Comparison of ENCODE assay signal across 9 mouse cellular contexts in the genomic region with DNA sequence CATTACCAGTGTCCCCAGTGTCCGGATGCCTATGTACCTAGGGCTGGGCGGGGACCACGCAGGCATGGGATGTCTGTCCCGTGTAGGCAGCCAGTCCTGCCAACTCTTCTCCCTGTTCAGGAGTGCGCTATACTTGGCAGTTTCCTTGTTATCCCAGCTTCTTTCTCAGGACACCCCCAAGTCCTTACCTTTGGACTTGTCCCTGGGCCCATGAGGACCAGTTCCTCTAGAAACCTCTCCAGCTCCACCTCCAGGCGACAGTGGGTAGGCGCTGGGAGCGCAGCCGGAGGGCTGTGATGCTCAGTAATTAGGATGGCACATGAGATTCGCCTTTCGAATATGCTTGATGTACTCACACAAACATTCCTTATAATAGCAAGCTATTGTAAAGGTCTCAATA. TPM values are rescaled to one million over a fixed set of nuclear protein-coding genes. Genes with fewer than 3 reads are reported as not detected.
DNase-seq lines count a peak whose midpoint lies in the region; ATAC-seq and TF ChIP-seq lines count a peak whose summit lies in the region.
"Had no signal": no experiment of that assay in that cellular context is flagged by ENCODE, and none has a peak within 500 bp of the region (broad histone marks: within the 10 kb centered on the region; RNA-seq: fewer than 3 reads in every experiment).

No protein-coding gene starts in this region.

- H3K4me1 ChIP-seq in kidney, adult 2 months (ENCODE audit: control insufficient read depth, insufficient read depth, low read length) = no peaks in the 10 kb centered on the region; the same call in 1 of the 2 replicates
- H3K4me1 ChIP-seq in kidney, embryonic 15.5 days = peaks cover 31% of the 10 kb centered on the region
- H3K4me1 ChIP-seq in forebrain, embryonic 11.5 days (replicated peaks; ENCODE audit: control insufficient read depth, insufficient read depth, low read length) = peaks cover 22% of the 10 kb centered on the region
- peaks cover 5% of the 10 kb centered on the region for H3K4me1 ChIP-seq in limb, embryonic 11.5 days (ENCODE audit: control insufficient read depth, insufficient read depth, low read length)

- 0 out of 2 replicates have a peak, but pooled peaks cover 3% of the 10 kb centered on the region for H3K27me3 ChIP-seq in kidney, adult 2 months (replicated peaks; ENCODE audit: control insufficient read depth, insufficient read depth, low read length)
- peaks cover 73% of the 10 kb centered on the region for H3K27me3 ChIP-seq in kidney, embryonic 15.5 days
- H3K27me3 ChIP-seq in forebrain, embryonic 11.5 days (ENCODE audit: control insufficient read depth, insufficient read depth, low read length) = peaks cover 44% of the 10 kb centered on the region
- peaks cover 54% of the 10 kb centered on the region for H3K27me3 ChIP-seq in limb, embryonic 11.5 days (ENCODE audit: control insufficient read depth, insufficient read depth, low read length)
- peaks cover 4% of the 10 kb centered on the region for H3K27me3 ChIP-seq in splenic B cell, adult 2 months (ENCODE audit: control insufficient read depth, insufficient read depth, low read length, poor library complexity, severe bottlenecking)

- no peak overlapping the region for H3K4me3 ChIP-seq in kidney, adult 2 months (ENCODE audit: insufficient read depth, low read depth, low read length)
- H3K4me3 ChIP-seq in kidney, embryonic 15.5 days (replicated peaks) = no peak overlapping the region
- H3K4me3 ChIP-seq in forebrain, embryonic 11.5 days (ENCODE audit: low read depth, low read length) = no peak overlapping the region
- H3K4me3 ChIP-seq in limb, embryonic 11.5 days (ENCODE audit: low read depth, low read length) = no peak overlapping the region

- H3K36me3 ChIP-seq in kidney, adult 2 months (ENCODE audit: control insufficient read depth, insufficient read depth, low read length) = no peaks in the 10 kb centered on the region
- H3K36me3 ChIP-seq in kidney, embryonic 15.5 days = no peaks in the 10 kb centered on the region
- no peaks in the 10 kb centered on the region for H3K36me3 ChIP-seq in forebrain, embryonic 11.5 days (ENCODE audit: control insufficient read depth, insufficient read depth, low read length)
- H3K36me3 ChIP-seq in limb, embryonic 11.5 days (ENCODE audit: control insufficient read depth, insufficient read depth, low read length) = no peaks in the 10 kb centered on the region
- no peaks in the 10 kb centered on the region for H3K36me3 ChIP-seq in splenic B cell, adult 2 months (ENCODE audit: control insufficient read depth, insufficient read depth, low read length, poor library complexity, severe bottlenecking)

- H3K9ac ChIP-seq in kidney, embryonic 15.5 days = no peak overlapping the region
- no peak overlapping the region for H3K9ac ChIP-seq in forebrain, embryonic 11.5 days (ENCODE audit: low read length)
- H3K9ac ChIP-seq in limb, embryonic 11.5 days (ENCODE audit: low read length) = no peak overlapping the region

- no peak overlapping the region for H3K4me2 ChIP-seq in kidney, embryonic 15.5 days
- H3K4me2 ChIP-seq in forebrain, embryonic 11.5 days (ENCODE audit: low read depth, low read length, severe bottlenecking) = no peak overlapping the region
- H3K4me2 ChIP-seq in limb, embryonic 11.5 days (ENCODE audit: low read depth, severe bottlenecking) = no peak overlapping the region

- intact Hi-C loops in gastrocnemius, postnatal 36 days (cut with DNase I) = loop anchor here (2.0 to 5.0 kb wide), 2 partner anchors 70 to 92 kb away; partner anchors contain the start of gene Adam8

- peak; percentile 34 for TF ChIP-seq CTCF in kidney, adult 2 months (conservative IDR thresholded peaks at IDR 0.05; ENCODE audit: insufficient read depth, insufficient read length, low read depth, low read length)

- TF ChIP-seq POLR2A in kidney, adult 2 months (IDR thresholded peaks at IDR 0.05; ENCODE audit: low read depth, low read length) = no peak

- ATAC-seq in kidney, embryonic 15.5 days (replicated peaks; ENCODE audit: low FRiP score) = no peak
- 0 out of 2 replicates have a peak, but pooled peaks have one; percentile 6 for ATAC-seq in forebrain, embryonic 11.5 days (replicated peaks; ENCODE audit: low FRiP score)
- no peak for ATAC-seq in limb, embryonic 11.5 days (ENCODE audit: insufficient number of reproducible peaks, low FRiP score, low TSS enrichment, low read depth)
- ATAC-seq in activated CD4-positive, CD25-positive, alpha-beta regulatory T cell, adult 4 months = no peak

- H3K27ac ChIP-seq in kidney, adult 2 months (ENCODE audit: insufficient read depth, low read depth, low read length) = no peak overlapping the region
- no peak overlapping the region for H3K27ac ChIP-seq in kidney, embryonic 15.5 days
- H3K27ac ChIP-seq in forebrain, embryonic 11.5 days (ENCODE audit: low read depth, low read length) = no peak overlapping the region
- no peak overlapping the region for H3K27ac ChIP-seq in limb, embryonic 11.5 days (replicated peaks; ENCODE audit: low read depth, low read length)

- DNase-seq in kidney, adult 2 months = peak; percentile 27
- DNase-seq in MN1 (ENCODE audit: low spot score) = peak; percentile 71
- peak; percentile 76 for DNase-seq in forebrain, embryonic 11.5 days (ENCODE audit: low spot score)
- DNase-seq in limb, embryonic 11.5 days (ENCODE audit: low spot score) = peak; percentile 40
- peak; percentile 15 for DNase-seq in splenic B cell, adult 2 months (ENCODE audit: low read depth, low spot score)
- no peak for DNase-seq in gastrocnemius, postnatal 36 days

- H3K9me3 ChIP-seq in kidney, embryonic 15.5 days (replicated peaks) = no peaks in the 10 kb centered on the region
- no peaks in the 10 kb centered on the region for H3K9me3 ChIP-seq in forebrain, embryonic 11.5 days (ENCODE audit: control insufficient read depth, low read length)
- H3K9me3 ChIP-seq in limb, embryonic 11.5 days (ENCODE audit: control insufficient read depth, low read length) = no peaks in the 10 kb centered on the region

- WGBS in kidney, adult 2 months = 21% methylated on average over 11 of the region's 11 CpGs
- 16% methylated on average over 11 of the region's 11 CpGs for WGBS in kidney, embryonic 15.5 days
- 7% methylated on average over 11 of the region's 11 CpGs for WGBS in forebrain, embryonic 11.5 days
- WGBS in limb, embryonic 11.5 days = 18% methylated on average over 11 of the region's 11 CpGs

RNA-seq across cellular contexts. Expression of gene Msx3, which starts 13.4 kb away (rescaled TPM):
- polyA plus RNA-seq in kidney, adult 2 months (2012; rRNA removed) = not detected in 2 replicates
- polyA plus RNA-seq in kidney, embryonic 15.5 days (2015; fragmentation: Nextera tagmentation; extraction: Ambion mirVana) = not detected in 2 replicates
- polyA plus RNA-seq in forebrain, embryonic 11.5 days (2014; fragmentation: Nextera tagmentation; extraction: Ambion mirVana) = 2.4 and 2.6 TPM in 2 replicates
- polyA plus RNA-seq in limb, embryonic 11.5 days (2014; fragmentation: Nextera tagmentation; extraction: Ambion mirVana) = 0.14 TPM in 1 of 2 replicates, not detected in the other
- polyA plus RNA-seq in activated CD4-positive, CD25-positive, alpha-beta regulatory T cell, adult 4 months (2017; shearing (Covaris generic)) = not detected
- not detected for total RNA-seq in gastrocnemius, postnatal 36 days (2021)
- polyA plus RNA-seq: heart, embryonic 14.5 days had no signal

RNA-seq across cellular contexts. Expression of gene Caly, which starts 20.0 kb away (rescaled TPM):
- polyA plus RNA-seq in kidney, adult 2 months (2012; rRNA removed) = 0.16 and 0.52 TPM in 2 replicates
- polyA plus RNA-seq in kidney, embryonic 15.5 days (2015; fragmentation: Nextera tagmentation; extraction: Ambion mirVana) = 1.4 and 2.1 TPM in 2 replicates
- polyA plus RNA-seq in forebrain, embryonic 11.5 days (2014; fragmentation: Nextera tagmentation; extraction: Ambion mirVana) = 7.2 and 7.9 TPM in 2 replicates
- polyA plus RNA-seq in limb, embryonic 11.5 days (2014; fragmentation: Nextera tagmentation; extraction: Ambion mirVana) = 1.6 and 2.0 TPM in 2 replicates
- polyA plus RNA-seq in activated CD4-positive, CD25-positive, alpha-beta regulatory T cell, adult 4 months (2017; shearing (Covaris generic)) = not detected
- total RNA-seq in gastrocnemius, postnatal 36 days (2021) = under 1 TPM in 1 of 2 experiments, not detected in 1; 0.33 TPM

RNA-seq across cellular contexts. Expression of gene Tubgcp2, which starts 25.8 kb away (rescaled TPM):
- 19.9 and 20.0 TPM in 2 replicates for polyA plus RNA-seq in kidney, adult 2 months (2012; rRNA removed)
- polyA plus RNA-seq in kidney, embryonic 15.5 days (2015; fragmentation: Nextera tagmentation; extraction: Ambion mirVana) = 52.6 and 58.0 TPM in 2 replicates
- polyA plus RNA-seq in forebrain, embryonic 11.5 days (2014; fragmentation: Nextera tagmentation; extraction: Ambion mirVana) = 75.6 and 78.0 TPM in 2 replicates
- 75.8 and 82.1 TPM in 2 replicates for polyA plus RNA-seq in limb, embryonic 11.5 days (2014; fragmentation: Nextera tagmentation; extraction: Ambion mirVana)
- polyA plus RNA-seq in activated CD4-positive, CD25-positive, alpha-beta regulatory T cell, adult 4 months (2017; shearing (Covaris generic)) = 10 to 100 TPM; 22.2 to 23.0 TPM
- total RNA-seq in gastrocnemius, postnatal 36 days (2021) = 10 to 100 TPM; 16.8 to 19.2 TPM

RNA-seq across cellular contexts. Expression of gene Zfp511, which starts 26.1 kb away (rescaled TPM):
- 28.6 and 43.3 TPM in 2 replicates for polyA plus RNA-seq in kidney, adult 2 months (2012; rRNA removed)
- polyA plus RNA-seq in kidney, embryonic 15.5 days (2015; fragmentation: Nextera tagmentation; extraction: Ambion mirVana) = 38.3 and 40.4 TPM in 2 replicates
- polyA plus RNA-seq in forebrain, embryonic 11.5 days (2014; fragmentation: Nextera tagmentation; extraction: Ambion mirVana) = 42.6 and 48.2 TPM in 2 replicates
- 42.1 and 45.0 TPM in 2 replicates for polyA plus RNA-seq in limb, embryonic 11.5 days (2014; fragmentation: Nextera tagmentation; extraction: Ambion mirVana)
- polyA plus RNA-seq in activated CD4-positive, CD25-positive, alpha-beta regulatory T cell, adult 4 months (2017; shearing (Covaris generic)) = 10 to 100 TPM; 26.7 to 26.8 TPM
- 1 to 10 TPM; 7.7 to 8.2 TPM for total RNA-seq in gastrocnemius, postnatal 36 days (2021)

RNA-seq across cellular contexts. Expression of gene Prap1, which starts 30.9 kb away (rescaled TPM):
- 1.1 and 1.9 TPM in 2 replicates for polyA plus RNA-seq in kidney, adult 2 months (2012; rRNA removed)
- 0.28 TPM in 1 of 2 replicates, not detected in the other for polyA plus RNA-seq in kidney, embryonic 15.5 days (2015; fragmentation: Nextera tagmentation; extraction: Ambion mirVana)
- polyA plus RNA-seq in forebrain, embryonic 11.5 days (2014; fragmentation: Nextera tagmentation; extraction: Ambion mirVana) = not detected in 2 replicates
- not detected in 2 replicates for polyA plus RNA-seq in limb, embryonic 11.5 days (2014; fragmentation: Nextera tagmentation; extraction: Ambion mirVana)
- polyA plus RNA-seq in activated CD4-positive, CD25-positive, alpha-beta regulatory T cell, adult 4 months (2017; shearing (Covaris generic)) = not detected
- total RNA-seq in gastrocnemius, postnatal 36 days (2021) = not detected
- polyA plus RNA-seq: heart, embryonic 14.5 days had no signal

Comparison
In these comparisons a context has a peak if more than half of its experiments do, and no peak if none do; other contexts are left out.
1. DNase-seq: peak in kidney, adult 2 months (single experiment), MN1 (single experiment), forebrain, embryonic 11.5 days (single experiment), limb, embryonic 11.5 days (single experiment) and splenic B cell, adult 2 months (single experiment); none in gastrocnemius, postnatal 36 days (0 of 2).